Mouse (Mus musculus) T-cell, adult 2 months (primary cell): ENCODE results near the gene Enpp6.

Experiments used
- DNase-seq: peaks from one replicate; pipeline ENCODE4 v3.0.0; 2022; ENCODE audit warnings: low spot score

Gene Enpp6

GRCm38 (mm10) chr8:47067121-47067520 is 80.4 kb downstream of the Enpp6 start:
- DNase-seq, result no peak

GRCm38 (mm10) chr8:47069634-47070033 is 82.9 kb downstream of the Enpp6 start:
- no peak for DNase-seq

- no peak for DNase-seq
Observed at GRCm38 (mm10) chr8:47072001-47072400, 85.3 kb downstream of the Enpp6 start.

- no peak for DNase-seq
Observed at GRCm38 (mm10) chr8:47075941-47076555, 89.4 kb downstream of the Enpp6 start.

- no peak for DNase-seq
Observed at GRCm38 (mm10) chr8:47080037-47080436, 93.3 kb downstream of the Enpp6 start.

- DNase-seq, result no peak
Observed at GRCm38 (mm10) chr8:47082201-47083027, 95.7 kb downstream of the Enpp6 start.

GRCm38 (mm10) chr8:47090021-47090420 is 103.3 kb downstream of the Enpp6 start:
- DNase-seq, result no peak

- no peak for DNase-seq
Observed at GRCm38 (mm10) chr8:47105617-47106016, 118.9 kb downstream of the Enpp6 start.

GRCm38 (mm10) chr8:47114133-47114796 is 127.6 kb downstream of the Enpp6 start:
- DNase-seq, result no peak

GRCm38 (mm10) chr8:47117336-47117735 is 130.6 kb downstream of the Enpp6 start:
- DNase-seq, result no peak

GRCm38 (mm10) chr8:47119895-47120294 is 133.2 kb downstream of the Enpp6 start:
- no peak for DNase-seq

GRCm38 (mm10) chr8:47128859-47129258 is 142.2 kb downstream of the Enpp6 start:
- DNase-seq, result no peak

GRCm38 (mm10) chr8:47133381-47133780 is 146.7 kb downstream of the Enpp6 start:
- DNase-seq, result no peak

GRCm38 (mm10) chr8:47134736-47135135 is 148.0 kb downstream of the Enpp6 start:
- no peak for DNase-seq

GRCm38 (mm10) chr8:47135586-47135985 is 148.9 kb downstream of the Enpp6 start:
- no peak for DNase-seq

GRCm38 (mm10) chr8:47136047-47136446 is 149.4 kb downstream of the Enpp6 start:
- no peak for DNase-seq

- no peak for DNase-seq
Observed at GRCm38 (mm10) chr8:47145258-47145657, 158.6 kb downstream of the Enpp6 start.
